Mouse (Mus musculus): ENCODE data around the gene Cfap97d1. TPM values are rescaled to one million over a fixed set of nuclear protein-coding genes. Genes with fewer than 3 reads are reported as not detected.

Gene Cfap97d1
- total RNA-seq, 2 experiments from 2014 or later = not detected

GRCm38 (mm10) chr11:102015472-102015871, 31.4 kb downstream of the Cfap97d1 start:
- TF ChIP-seq CTCF (IDR thresholded peaks at IDR 0.05) = no peak
- DNase-seq (ENCODE audit: extremely low spot score in 1 of 2, low spot score in 2 of 2) = no peak
- no peak overlapping the region for H3K27ac ChIP-seq
- intact Hi-C loops (cut with DNase I) = no loop called here
- H3K4me3 ChIP-seq = no peak overlapping the region

GRCm38 (mm10) chr11:102016136-102016535, 32.1 kb downstream of the Cfap97d1 start:
- DNase-seq (ENCODE audit: extremely low spot score in 1 of 2, low spot score in 2 of 2) = no peak
- no peak overlapping the region for H3K27ac ChIP-seq
- intact Hi-C loops (cut with DNase I) = no loop called here
- TF ChIP-seq CTCF (IDR thresholded peaks at IDR 0.05) = no peak
- no peak overlapping the region for H3K4me3 ChIP-seq

GRCm38 (mm10) chr11:102019736-102020135, 35.7 kb downstream of the Cfap97d1 start:
- no peak overlapping the region for H3K4me3 ChIP-seq
- H3K27ac ChIP-seq = no peak overlapping the region
- intact Hi-C loops (cut with DNase I) = no loop called here
- no peak for TF ChIP-seq CTCF (IDR thresholded peaks at IDR 0.05)
- DNase-seq (ENCODE audit: extremely low spot score in 1 of 2, low spot score in 2 of 2) = no peak

DNA sequence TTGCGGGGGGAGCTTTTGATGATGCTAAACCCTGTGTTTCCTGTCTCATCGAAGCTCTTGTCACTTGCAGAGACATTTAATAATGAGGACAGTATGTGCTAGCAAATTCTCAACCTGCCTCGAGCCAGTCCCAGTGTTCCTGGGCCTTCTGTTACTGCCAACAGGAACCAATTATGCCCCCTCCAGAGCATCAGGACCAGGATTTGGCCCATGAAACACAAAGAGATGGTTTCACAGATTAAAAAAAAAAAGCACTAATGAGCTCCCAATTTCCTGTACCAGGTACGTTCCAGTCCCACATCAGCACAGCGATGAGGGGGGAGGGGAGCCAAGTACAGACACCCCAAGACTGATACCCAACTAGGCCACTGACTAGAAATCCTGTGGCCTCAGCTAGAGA, 37.1 kb downstream of the Cfap97d1 start:
- no peak overlapping the region for H3K27ac ChIP-seq
- intact Hi-C loops (cut with DNase I) = no loop called here
- H3K4me3 ChIP-seq = no peak overlapping the region
- no peak for DNase-seq (ENCODE audit: extremely low spot score in 1 of 2, low spot score in 2 of 2)
- no peak for TF ChIP-seq CTCF (IDR thresholded peaks at IDR 0.05)

GRCm38 (mm10) chr11:102023406-102023805, 39.3 kb downstream of the Cfap97d1 start:
- intact Hi-C loops (cut with DNase I) = no loop called here
- DNase-seq (ENCODE audit: extremely low spot score in 1 of 2, low spot score in 2 of 2) = peak; percentile 58 to 70
- H3K4me3 ChIP-seq = peak overlapping the region; percentile 13; the same call in 1 of the 2 replicates

GRCm38 (mm10) chr11:102024084-102024758, 40.1 kb downstream of the Cfap97d1 start:
- intact Hi-C loops (cut with DNase I) = no loop called here
- no peak for DNase-seq (ENCODE audit: extremely low spot score in 1 of 2, low spot score in 2 of 2)
- H3K4me3 ChIP-seq = no peak overlapping the region
- peak overlapping the region; percentile 73 for H3K27ac ChIP-seq
- TF ChIP-seq CTCF (IDR thresholded peaks at IDR 0.05) = no peak

More at GRCm38 (mm10) chr11:102023406-102023805, 39.3 kb downstream of the Cfap97d1 start:
- H3K27ac ChIP-seq = peak overlapping the region; percentile 73; the same call in 1 of the 2 replicates
- no peak for TF ChIP-seq CTCF (IDR thresholded peaks at IDR 0.05)

GRCm38 (mm10) chr11:102024875-102025274, 40.8 kb downstream of the Cfap97d1 start:
- intact Hi-C loops (cut with DNase I) = no loop called here
- Histone ChIP-seq H3K4me3 (peak overlapping the region; percentile 79), H3K27ac (peak overlapping the region; percentile 93)
- no peak for DNase-seq (ENCODE audit: extremely low spot score in 1 of 2, low spot score in 2 of 2)
- no peak for TF ChIP-seq CTCF (IDR thresholded peaks at IDR 0.05)

DNA sequence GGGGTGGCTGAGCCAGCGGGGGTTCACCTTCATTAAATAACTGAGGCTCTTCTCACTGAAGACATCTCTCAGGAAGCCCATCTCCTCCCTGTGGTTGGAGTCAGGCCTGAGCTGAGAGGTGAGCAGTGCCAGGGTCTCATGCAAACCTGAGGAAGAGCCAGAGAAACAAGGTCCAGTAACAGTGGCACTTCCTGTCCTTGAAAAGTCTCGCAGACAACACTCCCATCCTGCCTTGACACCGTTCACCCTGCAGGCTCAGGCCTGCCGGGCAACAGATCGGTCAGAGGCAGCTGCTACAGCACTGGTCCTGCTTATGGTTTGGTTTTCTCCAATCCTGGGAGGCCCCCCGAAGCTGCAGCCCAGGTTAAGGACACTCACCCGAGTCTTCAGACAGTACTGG, 41.3 kb downstream of the Cfap97d1 start:
- DNase-seq (ENCODE audit: extremely low spot score in 1 of 2, low spot score in 2 of 2) = no peak
- H3K27ac ChIP-seq = peak overlapping the region; percentile 93

GRCm38 (mm10) chr11:102025991-102026660, 42.0 kb downstream of the Cfap97d1 start:
- intact Hi-C loops (cut with DNase I) = loop anchor here (1.0 kb wide), 1 partner anchor 61 kb away; no protein-coding TSS in a partner anchor
- Histone ChIP-seq H3K4me3 (peak overlapping the region; percentile 79), H3K27ac (peak overlapping the region; percentile 93)
- peak; percentile 29 to 37 for DNase-seq (ENCODE audit: extremely low spot score in 1 of 2, low spot score in 2 of 2)
- no peak for TF ChIP-seq CTCF (IDR thresholded peaks at IDR 0.05)

More for the DNA sequence above, 41.3 kb downstream of the Cfap97d1 start:
- no peak for TF ChIP-seq CTCF (IDR thresholded peaks at IDR 0.05)
- intact Hi-C loops (cut with DNase I) = no loop called here
- peak overlapping the region; percentile 79 for H3K4me3 ChIP-seq

- no peak for TF ChIP-seq CTCF (IDR thresholded peaks at IDR 0.05)
- intact Hi-C loops (cut with DNase I) = loop anchor here (1.0 kb wide), 1 partner anchor 60 kb away; no protein-coding TSS in a partner anchor
- Histone ChIP-seq H3K4me3 (peak overlapping the region; percentile 79), H3K27ac (peak overlapping the region; percentile 93)
- peak; percentile 70 to 71 for DNase-seq (ENCODE audit: extremely low spot score in 1 of 2, low spot score in 2 of 2)
Measured at GRCm38 (mm10) chr11:102026694-102027360, 42.7 kb downstream of the Cfap97d1 start.

- peak overlapping the region; percentile 93 for H3K27ac ChIP-seq
Measured at GRCm38 (mm10) chr11:102027361-102028017, 43.4 kb downstream of the Cfap97d1 start.

More at GRCm38 (mm10) chr11:102027361-102028017, 43.4 kb downstream of the Cfap97d1 start:
- peak overlapping the region; percentile 79 for H3K4me3 ChIP-seq
- TF ChIP-seq CTCF (IDR thresholded peaks at IDR 0.05) = no peak
- intact Hi-C loops (cut with DNase I) = no loop called here
- DNase-seq (ENCODE audit: extremely low spot score in 1 of 2, low spot score in 2 of 2) = no peak
